Mouse (Mus musculus) megakaryocyte, embryonic 14.5 days (primary cell): ENCODE results near the gene Cdca5.

Source experiments
- FLI1 ChIP-seq: IDR thresholded peaks from 2 replicates; pipeline ENCODE4 v1.6.1; 2012; ENCODE audit warnings: low read length, inconsistent platforms, mixed read lengths
- GATA1 ChIP-seq: IDR thresholded peaks from 3 replicates; pipeline ENCODE4 v1.6.1; 2012; ENCODE audit warnings: mixed read lengths, low read length, inconsistent platforms, borderline replicate concordance

DNA sequence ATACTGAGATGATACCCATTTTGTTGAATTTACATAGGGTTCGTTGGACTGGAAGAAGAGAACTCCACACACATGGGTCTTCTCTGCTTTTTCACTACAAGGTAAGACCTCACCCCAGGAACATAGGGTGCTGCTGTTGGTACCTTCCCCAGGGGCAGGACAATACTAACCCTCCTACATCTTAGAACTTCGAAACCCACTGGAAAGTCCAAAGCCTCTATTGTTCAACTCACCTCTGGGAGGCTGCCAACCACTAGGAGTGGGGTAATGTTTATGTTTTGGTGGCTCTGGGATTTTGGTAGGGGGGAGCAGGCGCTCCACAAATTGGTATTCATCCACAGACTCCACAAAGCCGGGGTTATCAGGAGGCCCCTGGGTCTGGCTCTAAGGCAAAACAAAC lies 28.1 kb upstream of the Cdca5 start:
- TF ChIP-seq GATA1 (no peak), FLI1 (no peak)
